Mouse (Mus musculus) lung, postnatal 36 days (tissue): ENCODE measurements around the gene Kcnk2.

Source experiments
- DNase-seq: peaks from one replicate; pipeline ENCODE4 v3.0.0; 2022; ENCODE audit warnings: mixed read lengths

Kcnk2 gene

DNA sequence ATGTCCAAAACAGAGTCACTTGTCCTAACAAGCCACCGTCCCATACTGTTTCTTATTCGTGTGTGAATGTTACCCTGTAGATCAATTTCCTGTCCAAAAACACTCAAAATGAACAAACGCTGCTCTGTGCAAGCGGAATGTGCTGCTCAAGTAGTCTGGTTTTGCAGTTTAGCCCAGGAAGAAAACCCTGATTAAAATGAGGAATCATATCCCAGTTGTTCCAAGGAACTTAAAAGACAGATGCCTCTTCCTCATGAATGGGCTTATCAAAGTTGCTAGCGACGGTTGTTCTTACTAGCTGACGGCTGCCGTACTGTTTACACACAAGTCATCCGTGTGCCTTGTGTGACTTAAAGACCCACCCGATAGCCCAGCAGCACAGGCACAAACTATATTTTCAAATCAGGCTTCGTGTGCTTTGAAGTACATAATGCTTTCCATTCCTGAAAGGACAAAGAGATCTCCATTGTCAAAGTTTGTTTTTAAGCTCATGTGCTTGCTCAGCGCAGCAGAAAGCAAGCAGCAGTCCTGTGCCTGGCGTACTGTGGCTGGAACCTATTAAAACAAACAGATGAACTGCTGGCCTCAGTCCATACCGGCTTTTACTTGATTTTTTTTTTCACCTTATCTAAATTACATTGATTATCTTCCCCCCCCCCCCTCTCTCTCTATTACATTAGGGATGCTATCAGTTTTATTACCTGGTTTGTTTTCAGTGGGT, at the start of gene Kcnk2:
TSS of gene Kcnk2 (minus strand) at position 51 of the 721 bp plus-strand sequence.
- no peak for DNase-seq

DNA sequence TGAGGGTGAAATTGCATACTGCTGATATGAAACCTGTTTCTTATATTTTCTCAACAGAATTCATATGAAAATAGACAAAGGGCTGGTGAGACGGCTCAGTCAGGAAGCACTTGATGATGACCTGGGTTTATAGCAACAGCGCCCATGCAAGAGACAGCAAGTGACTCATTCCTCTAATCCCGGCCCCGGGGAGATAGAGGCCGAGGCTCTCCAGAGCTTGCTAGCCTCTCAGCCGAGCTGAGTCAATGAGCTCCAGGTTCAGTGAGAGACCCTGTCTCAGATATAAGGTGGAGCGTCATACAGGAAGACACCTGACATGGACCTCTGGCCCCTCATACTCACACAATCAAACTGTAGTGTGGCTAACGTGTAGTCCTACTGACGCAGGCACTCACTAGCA, 38.7 kb upstream of the Kcnk2 start:
- no peak for DNase-seq

DNA sequence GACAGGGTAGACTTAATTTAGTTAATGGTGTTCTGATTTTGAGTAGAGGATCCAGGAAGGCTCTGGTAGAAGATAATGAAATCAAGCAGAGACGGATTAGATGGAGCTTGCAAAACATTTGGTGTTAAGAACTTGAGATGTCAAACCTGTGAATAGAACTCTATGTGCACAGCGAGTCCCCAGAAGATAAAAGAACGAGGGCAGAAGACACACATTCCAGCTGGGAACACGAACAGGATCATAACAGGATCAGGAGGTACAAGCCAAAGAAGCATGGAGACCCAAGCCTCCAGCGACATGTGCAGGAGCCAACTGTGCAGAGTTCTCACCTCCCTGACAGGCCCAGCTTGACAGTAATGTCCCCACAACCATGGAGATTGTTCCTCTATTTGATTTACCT, 35.1 kb upstream of the Kcnk2 start:
- DNase-seq = no peak

DNA sequence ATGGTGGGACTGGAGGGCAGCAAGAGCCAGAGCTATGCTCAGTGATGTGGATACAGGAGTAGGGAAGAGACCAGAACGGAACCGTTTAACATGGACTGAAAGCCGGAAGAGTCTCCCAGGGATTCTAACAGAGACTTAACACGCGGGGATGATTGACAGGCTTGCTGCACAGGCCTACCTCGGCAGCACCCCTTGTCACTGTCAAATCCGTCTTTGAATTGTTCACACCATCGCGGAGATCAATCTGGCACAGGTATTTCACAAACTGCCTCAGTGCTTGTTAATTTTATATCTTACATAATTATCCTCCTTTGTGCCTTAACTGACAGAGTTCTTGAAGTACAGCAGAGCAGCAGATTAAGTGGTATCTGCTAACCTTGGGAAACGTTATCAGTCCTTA, 33.4 kb upstream of the Kcnk2 start:
- DNase-seq = no peak

DNA sequence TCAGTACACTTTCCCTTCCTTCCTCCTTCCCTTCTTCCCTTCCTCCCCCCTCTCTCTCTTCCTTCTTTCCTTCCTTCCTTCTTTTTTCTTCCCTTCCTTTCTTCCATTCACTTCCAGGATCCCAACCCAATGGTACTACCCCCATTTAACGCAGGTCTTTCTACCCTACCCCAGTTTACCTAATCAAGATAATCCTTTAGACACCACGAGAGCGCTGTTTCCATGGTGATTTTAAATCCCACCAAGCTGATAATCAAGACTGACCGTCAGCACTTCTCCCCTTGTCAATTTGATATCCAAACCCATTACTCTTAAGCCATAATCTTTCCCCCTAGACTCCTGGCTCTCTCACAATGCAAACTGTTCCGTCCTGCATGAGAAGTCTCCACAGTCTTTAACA, 29.4 kb upstream of the Kcnk2 start:
- no peak for DNase-seq

DNA sequence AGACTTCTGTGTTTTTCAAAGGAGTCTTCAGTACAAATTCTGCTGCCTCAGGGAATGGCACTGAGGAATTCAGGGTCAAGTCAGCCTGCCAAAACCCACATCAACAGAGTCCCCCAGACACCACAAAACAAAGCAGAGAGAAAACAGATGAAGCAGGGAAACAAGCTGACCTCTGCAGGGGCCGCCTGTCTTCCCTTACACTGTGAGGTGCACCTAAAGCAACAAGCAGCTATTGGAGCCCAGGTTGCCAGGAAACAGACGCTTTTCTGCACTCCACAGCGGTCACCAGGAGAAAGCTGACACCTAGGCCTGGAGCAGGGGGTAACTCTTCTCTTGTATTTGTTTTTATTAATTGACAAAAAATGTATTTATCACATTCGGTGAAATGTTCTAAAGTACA, 28.5 kb upstream of the Kcnk2 start:
- peak; percentile 4 for DNase-seq

DNA sequence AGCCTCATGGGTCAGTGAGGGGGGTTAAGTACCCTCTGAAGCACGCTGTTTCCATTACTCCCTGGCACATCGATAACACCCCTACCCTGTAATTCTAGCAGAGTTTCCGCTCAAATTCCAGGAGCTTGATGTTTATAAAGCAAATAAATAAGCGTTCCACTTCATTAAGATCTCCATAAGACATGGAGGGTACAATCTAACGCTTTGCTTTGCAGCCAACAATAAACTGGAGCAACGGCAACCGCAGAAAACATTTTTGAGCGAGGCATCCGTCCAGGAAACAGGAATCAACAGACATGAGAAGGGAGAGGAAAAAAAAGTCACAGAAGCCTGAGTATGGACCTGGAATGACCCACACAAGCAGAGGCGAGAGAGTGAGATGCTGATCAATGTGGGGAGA, 27.5 kb upstream of the Kcnk2 start:
- no peak for DNase-seq

DNA sequence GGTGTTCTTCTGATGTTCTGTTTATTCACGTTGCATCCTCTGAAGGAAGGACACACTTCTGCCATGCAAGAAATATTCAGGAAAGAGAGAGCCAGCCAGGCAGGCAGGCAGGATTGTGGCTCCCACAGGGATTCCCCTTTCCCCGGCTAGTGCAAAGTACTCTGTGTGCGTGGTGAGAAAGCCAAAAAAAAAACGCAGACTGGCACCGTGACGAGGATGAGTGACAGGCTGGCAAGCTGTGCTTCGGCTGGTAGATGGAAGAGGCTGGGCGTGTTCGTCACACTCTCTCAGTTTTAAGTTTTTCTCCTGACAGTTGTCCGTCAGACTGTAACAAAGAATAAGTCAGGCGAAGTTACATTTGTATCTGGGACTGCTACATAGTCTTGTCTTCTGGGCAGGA, 24.2 kb upstream of the Kcnk2 start:
- DNase-seq = no peak

DNA sequence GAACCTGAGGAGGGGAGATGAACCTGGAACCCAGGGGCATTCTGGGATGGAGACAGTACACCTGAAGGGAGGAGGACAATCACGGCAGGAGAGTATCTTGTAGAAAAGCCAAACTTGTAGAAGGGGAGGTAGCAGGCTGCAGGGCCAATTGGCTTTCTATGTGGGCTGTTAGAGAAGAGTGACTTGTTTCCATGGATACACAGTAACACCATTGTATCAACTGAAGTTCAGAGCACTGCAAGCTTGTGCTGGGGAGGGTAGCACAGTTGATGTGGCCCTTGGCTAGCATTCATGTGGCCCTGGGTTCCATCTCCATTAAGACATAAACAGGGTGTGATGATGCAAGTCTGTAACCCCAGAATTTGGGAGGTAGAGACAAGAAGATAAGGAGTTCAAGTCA, 17.8 kb upstream of the Kcnk2 start:
- DNase-seq = no peak

DNA sequence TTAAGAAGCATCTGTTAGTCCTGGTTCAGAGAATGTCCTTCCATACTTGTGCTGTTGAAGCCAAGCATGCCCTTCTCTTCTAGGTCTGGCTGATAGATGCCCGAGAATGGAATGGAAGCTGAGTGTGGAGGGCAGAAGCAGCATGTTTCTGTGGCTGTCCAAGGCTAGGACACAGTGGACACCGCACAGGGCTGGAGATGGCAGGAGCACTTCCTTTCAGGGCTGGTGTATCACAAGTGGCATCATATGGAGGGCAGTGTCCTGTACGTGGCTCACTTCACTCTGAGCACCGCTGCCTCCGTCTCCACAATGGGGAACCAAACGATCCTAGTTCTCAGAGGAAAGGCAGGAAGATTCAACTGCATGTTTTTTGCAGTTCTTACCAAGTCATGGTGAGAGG, 7.8 kb upstream of the Kcnk2 start:
- DNase-seq = no peak

DNA sequence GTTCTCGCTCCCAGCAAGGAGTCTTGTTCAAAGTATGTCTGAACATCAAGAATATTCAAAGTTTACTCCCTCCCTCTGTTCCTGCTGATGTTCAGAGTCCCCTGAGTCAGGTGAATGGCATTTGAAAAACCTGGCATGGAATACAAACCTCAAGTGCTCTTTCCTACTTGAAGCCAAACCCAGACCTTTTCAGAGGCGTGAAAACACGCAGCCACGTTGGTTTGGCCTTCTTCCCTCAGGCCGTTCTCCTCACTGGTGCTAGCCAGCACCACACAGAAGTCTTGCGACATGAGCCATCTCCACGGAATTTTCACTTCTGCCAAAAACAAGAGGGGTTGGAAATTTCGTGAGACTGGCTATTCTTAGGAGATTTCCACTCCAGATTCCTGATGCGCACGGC, 3.1 kb upstream of the Kcnk2 start:
- peak; percentile 84 for DNase-seq

DNA sequence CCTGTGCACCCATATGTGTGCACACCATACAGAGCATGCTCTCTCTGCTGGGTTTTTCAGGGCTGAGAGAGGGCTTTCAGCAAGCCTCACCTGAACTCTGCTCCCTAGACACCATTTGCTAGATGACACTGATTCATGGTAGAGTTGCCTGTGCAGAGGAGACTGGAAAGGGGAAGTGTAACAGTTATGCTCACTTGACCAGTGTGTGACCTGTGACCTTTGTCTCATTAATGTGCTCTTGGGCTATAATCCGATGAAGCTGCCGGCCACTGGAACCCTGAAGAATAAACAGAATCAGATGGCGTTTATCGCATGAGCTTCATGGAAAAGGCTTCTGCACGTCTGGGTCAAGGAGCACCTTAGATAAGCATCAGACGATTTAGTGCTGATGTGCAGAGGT, 1.5 kb upstream of the Kcnk2 start:
- no peak for DNase-seq

DNA sequence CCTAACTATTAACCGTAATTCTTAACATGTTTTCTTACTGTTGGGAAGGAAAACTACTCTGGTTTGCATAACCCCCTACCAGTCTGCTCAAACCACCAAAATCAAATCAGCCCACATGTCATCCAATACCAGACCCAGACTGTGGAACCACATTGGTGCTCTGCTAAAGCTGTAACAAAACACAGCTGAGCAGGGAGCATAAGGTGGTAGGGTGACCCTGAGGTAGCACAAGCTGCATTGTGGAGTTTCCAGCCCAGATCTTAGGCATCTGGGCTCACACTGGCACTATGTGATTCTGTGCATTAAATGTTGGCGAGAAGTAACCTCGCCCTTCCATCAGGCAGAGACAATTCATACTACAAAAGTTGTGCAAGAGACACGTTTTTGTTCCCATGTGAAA, 1.1 kb upstream of the Kcnk2 start:
- DNase-seq = no peak

DNA sequence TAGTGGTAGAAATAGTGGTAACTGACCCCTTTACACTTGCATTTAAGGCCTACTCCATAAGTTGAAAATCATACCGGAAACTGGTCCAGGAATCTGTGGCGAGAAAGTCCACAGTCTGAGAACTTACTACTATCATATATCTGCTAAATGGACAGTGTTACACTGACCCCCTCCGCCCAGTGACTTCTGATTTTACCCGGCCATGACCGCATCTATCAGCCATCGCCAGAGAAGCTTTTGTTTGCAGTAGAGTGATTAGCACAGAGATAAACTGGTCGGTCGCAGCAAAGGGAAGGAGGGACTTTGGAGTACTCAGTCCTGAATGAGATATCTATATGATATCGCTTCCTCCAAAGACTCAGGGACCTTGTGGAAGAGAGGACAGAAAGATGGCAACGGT, 15.2 kb downstream of the Kcnk2 start:
- DNase-seq = no peak

DNA sequence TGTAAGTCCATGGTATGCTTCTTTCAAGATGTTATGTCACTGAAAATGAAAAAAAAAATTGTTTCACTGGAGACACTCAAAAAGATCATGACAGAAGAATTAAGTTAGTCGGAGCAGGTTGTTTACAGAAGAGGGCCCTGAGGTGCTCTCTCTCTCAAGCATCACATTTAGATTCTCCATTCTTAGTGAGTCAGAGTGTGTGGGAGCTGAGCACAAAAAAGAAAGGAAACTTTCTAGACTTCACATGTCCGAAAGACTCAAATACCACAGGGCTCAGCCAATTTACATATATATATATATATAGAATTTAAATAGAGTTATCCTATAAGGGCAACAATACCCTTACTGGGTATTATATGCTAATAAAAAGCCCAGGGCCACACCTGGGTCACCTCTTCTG, 15.9 kb downstream of the Kcnk2 start:
- DNase-seq = no peak

DNA sequence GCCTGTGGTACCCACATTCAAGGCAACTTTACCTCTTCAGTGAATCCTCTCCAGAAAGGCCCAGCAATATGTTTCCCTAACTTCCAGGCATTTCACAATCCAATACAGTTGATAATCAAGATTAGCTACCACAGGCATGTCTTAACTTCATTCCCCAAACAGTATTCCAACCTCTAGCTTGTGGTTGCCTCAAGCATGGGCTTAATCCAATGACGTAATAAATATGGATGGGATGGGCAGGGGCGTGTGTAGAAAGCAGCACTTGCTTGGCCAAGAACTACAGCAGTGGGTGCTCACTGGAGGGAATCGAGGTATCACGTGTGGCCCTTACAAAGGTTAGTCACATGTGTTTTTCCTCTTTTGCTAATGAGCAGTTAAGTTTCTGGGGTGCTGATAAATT, 34.4 kb downstream of the Kcnk2 start:
- no peak for DNase-seq

DNA sequence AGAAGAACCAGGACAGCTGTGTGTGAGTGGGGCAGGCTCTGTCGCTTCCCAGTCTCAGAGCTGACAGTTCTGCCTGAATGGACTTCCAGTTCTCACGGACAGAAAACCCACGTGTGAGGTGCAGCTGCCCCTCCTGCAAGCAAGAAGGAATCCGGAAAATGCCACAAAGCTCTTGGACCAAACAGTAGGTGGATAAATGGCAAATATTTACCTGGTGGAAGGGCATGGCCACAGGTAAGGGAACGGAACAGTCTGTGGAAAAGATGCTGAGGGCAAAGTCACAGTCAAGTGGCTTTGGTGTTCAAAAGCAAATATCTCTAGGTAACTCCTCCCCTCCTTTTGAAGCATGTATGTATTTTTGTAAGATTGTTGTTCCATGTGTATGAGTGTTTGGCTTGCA, 37.9 kb downstream of the Kcnk2 start:
- peak; percentile 65 for DNase-seq

DNA sequence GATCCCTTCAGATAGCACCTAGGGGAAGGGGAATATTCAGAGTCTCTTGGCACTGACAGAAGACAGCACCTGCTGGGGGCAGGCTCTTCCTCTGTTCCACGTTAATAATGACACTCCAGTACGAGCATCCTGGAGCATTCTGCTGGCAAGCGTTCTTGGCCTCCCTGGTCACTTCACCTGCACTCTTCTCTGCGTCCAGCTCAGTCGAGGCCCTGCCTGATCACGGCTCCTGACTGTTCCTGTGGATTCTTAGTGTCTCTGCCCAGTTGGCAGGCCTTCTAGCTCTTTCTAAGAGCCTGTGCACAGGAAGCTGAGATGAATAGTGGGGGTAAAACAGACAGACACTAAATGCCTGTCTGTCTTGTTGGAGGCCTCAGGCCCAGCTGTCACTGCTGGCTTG, 39.5 kb downstream of the Kcnk2 start:
- no peak for DNase-seq

DNA sequence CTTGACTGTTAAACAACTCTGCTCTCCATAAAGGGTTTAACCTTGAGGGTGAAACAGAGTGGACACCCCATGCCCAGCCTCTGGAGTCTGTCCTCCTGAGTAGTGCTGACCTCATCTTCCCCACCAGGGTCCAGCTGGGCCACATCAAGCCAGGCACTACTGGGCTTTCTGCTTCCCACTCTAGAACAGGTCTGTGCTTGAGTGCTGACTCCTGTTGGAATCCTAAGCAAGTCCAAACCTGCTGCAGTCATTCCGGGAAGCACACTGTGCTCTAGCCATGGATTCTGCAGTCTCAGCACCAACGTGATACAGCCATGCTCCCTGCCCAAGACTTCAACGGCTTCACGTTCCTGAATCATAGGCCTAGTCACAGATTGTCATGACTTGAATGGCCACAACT, 42.4 kb downstream of the Kcnk2 start:
- no peak for DNase-seq

DNA sequence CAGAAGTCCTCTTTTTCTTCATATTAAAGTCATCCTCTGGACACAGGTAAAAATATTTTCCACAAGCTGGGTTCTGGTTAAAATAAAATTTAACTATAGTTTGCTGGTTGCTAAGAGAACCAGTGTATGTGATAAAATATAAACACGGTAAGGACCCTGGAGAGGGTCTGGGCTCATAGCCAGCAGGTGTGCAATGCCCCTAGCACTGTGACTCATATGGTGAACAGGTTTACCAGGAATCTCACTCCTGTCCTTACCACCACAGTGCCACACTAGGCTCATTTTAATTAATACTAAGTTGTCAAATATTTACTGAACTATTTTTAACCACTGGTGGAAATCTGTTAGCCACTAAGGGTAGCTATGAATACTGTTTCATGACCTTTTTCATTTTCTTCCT, 48.2 kb downstream of the Kcnk2 start:
- DNase-seq = peak; percentile 89

DNA sequence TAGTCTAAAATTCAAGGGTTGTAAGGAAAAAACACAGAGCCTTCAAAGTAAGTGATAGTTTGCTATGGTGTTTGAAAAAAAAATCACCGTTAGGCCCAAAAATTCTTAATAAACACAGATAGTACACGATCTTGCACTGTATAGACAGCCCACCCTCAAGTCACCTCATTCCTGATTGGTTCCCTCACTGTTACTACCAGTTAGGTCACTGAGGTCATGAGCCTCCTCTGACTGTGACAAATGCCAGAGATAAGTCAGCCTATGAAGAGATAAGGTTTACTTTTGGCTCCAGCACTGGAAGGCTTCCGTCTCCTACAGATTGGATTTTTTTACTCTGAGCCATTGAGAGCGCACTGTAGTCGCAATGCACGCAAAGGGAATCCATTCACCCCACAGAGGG, 50.3 kb downstream of the Kcnk2 start:
- DNase-seq = no peak

DNA sequence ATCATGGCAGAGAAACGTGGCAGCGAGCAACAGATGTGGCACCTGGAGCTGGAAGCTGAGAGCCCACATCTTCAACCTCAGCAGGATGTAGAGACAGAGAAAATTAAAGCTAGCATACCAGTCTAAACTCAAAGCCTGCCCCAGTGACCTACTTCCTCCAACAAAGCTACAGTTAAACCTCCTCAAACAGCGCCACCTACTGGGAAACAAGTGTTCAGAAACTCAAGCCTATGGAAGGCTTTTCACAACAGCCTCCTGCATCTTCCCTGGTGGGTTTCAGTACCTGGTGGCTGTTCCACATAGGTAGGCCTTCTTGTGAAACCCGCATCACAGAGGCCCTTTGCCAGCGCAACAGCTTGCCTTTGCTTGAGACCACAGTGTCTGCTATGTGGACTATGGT, 52.9 kb downstream of the Kcnk2 start:
- DNase-seq = no peak

DNA sequence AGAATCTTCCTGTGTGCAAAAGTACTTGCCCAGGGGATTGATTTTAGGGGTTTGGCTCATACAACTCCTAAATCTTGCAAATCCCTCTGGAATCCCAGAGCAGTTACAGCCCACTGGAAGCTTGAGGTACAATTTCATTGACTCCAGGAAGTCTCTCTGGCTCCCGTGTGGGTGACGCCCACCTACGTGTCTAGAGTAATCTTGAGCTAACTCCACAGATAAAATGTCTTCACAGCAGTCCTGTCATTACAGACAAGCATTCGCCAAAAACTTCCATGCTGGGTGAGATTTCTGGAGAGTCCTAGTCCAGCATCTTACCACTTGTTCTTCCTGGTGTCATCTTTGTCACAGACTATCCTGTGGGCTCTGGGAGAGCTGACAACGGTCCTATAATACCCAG, 56.9 kb downstream of the Kcnk2 start:
- no peak for DNase-seq

DNA sequence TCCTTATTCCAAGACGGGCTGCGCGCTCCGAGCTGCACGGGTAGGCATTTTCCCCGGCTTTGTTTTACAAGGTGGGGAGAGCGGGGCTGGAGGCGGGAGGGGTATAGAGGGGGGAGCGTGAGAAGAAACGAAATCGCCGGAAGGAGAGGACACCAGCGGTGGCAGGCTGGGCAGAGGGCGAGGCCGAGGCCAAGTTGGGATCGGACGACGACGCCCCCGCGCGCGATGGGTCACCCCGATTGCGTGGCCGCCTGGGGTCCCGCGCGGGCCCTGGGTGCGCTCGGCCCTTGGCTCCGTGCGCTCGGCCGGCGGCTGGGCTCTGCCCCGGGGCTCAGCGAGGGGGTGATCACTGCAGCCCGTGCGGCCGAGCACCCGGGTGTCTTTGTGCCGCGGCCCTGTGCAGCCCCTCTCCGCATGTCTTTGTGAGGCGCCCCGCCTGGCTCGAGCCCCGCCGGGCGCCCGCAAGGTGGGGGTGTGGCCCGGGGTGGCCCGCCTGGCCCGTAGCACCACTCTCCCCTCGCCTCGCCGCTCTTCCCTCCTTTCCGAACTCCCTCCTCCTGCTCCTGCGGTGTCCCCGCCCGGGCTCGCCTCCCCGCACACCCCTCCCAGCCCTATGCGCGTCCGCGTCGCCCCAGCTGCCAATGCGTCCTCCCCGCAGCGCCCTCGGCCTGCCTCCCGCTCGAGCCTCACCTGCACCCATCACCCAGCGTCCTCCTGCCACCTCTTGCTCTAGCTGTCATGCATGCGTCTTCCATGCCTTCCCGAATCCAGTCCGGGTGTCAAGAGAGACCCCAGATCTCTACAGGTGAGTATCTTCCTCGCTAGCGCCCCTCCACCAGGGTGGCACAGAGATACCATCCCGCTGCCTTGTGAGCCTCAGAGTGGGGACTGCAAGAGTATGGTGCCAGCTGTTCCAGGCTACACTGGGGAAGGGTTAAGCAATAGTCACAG, 58.5 kb downstream of the Kcnk2 start:
- peak; percentile 21 for DNase-seq
